ENCODE assay signal across 8 mouse cellular contexts in the genomic region with DNA sequence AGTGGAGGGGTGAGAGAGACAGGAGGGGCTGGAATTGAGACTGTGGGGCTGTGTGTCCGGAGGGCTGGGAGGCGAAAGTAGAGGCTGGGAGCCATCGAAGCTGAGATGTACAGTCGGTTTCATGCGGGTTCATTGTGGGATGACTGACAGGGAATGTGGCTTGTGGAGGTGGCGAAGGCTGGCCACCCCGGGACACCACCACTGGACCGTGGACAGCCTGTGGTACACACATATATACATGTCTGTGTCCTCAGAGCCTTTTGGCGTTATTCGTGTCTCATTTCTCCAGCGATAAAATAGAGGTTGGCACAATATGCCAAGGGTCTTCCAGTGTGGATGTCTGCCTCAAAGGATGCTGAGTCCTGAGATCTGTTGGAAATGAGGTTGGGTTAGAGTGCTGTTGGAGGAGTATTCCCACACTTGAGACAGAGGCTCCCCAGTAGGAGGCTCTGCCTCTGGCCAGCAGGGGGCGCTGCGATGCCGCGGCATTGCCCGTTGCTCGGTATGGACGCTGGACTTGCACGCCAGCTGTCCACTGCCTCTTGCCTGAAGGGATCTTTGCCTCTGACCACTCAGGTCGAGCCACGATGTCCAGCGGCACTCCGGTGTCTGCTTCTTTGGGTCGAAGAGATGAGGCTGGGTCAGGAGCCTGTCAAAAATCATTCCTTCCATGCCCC. TPM values are rescaled to one million over a fixed set of nuclear protein-coding genes. Genes with fewer than 3 reads are reported as not detected.
DNase-seq lines count a peak whose midpoint lies in the region; ATAC-seq lines count a peak whose summit lies in the region.

No protein-coding gene starts in this region.

- no peak overlapping the region for H3K27ac ChIP-seq in forebrain, embryonic 10.5 days
- H3K27ac ChIP-seq in heart, embryonic 15.5 days, result no peak overlapping the region
- H3K27ac ChIP-seq in liver, embryonic 13.5 days, result no peak overlapping the region
- H3K27ac ChIP-seq in stomach, embryonic 15.5 days, result no peak overlapping the region

- peak overlapping the region; percentile 21 for H3K4me3 ChIP-seq in forebrain, embryonic 10.5 days
- no peak overlapping the region for H3K4me3 ChIP-seq in heart, embryonic 15.5 days
- no peak overlapping the region for H3K4me3 ChIP-seq in liver, embryonic 13.5 days (replicated peaks)
- H3K4me3 ChIP-seq in stomach, embryonic 15.5 days (replicated peaks), result no peak overlapping the region

- H3K36me3 ChIP-seq in forebrain, embryonic 10.5 days (replicated peaks), result no peaks in the 10 kb centered on the region
- H3K36me3 ChIP-seq in heart, embryonic 15.5 days, result no peaks in the 10 kb centered on the region
- no peaks in the 10 kb centered on the region for H3K36me3 ChIP-seq in liver, embryonic 13.5 days
- no peaks in the 10 kb centered on the region for H3K36me3 ChIP-seq in stomach, embryonic 15.5 days

- peaks cover 22% of the 10 kb centered on the region for H3K27me3 ChIP-seq in forebrain, embryonic 10.5 days (ENCODE audit: poor library complexity, severe bottlenecking)
- H3K27me3 ChIP-seq in heart, embryonic 15.5 days, result peaks cover 14% of the 10 kb centered on the region
- H3K27me3 ChIP-seq in liver, embryonic 13.5 days, result peaks cover 28% of the 10 kb centered on the region; the same call in 1 of the 2 replicates
- H3K27me3 ChIP-seq in stomach, embryonic 15.5 days (replicated peaks), result 0 out of 2 replicates have a peak, but pooled peaks cover 5% of the 10 kb centered on the region

- 22% methylated on average over 24 of the region's 24 CpGs for WGBS in forebrain, embryonic 10.5 days
- 21% methylated on average over 24 of the region's 24 CpGs for WGBS in heart, embryonic 15.5 days
- 16% methylated on average over 24 of the region's 24 CpGs for WGBS in liver, embryonic 13.5 days (ENCODE audit: insufficient replicate concordance)
- 22% methylated on average over 24 of the region's 24 CpGs for WGBS in stomach, embryonic 15.5 days

- peak; percentile 47 for DNase-seq in CD4-positive helper T cell, adult 2 months (ENCODE audit: low read depth, low spot score)
- peak; percentile 59 for DNase-seq in c-Kit-positive CD71-negative TER-119-negative erythroid progenitor cells, embryonic 14.5 days (ENCODE audit: low read depth)
- peak; percentile 91 for DNase-seq in forebrain, embryonic 10.5 days (ENCODE audit: extremely low spot score, low spot score)
- DNase-seq in kidney, postnatal 14 days, result peak; percentile 91
- peak; percentile 45 for DNase-seq in liver, embryonic 13.5 days
- DNase-seq in neural tube, embryonic 10.5 days (ENCODE audit: extremely low spot score, low spot score), result peak; percentile 97

- peak; percentile 78 for ATAC-seq in heart, embryonic 15.5 days (replicated peaks; ENCODE audit: insufficient number of reproducible peaks, insufficient read depth, low FRiP score, low read depth)
- no peak for ATAC-seq in liver, embryonic 13.5 days (ENCODE audit: low read depth)
- peak; percentile 77; the same call in 1 of the 2 replicates for ATAC-seq in stomach, embryonic 15.5 days (ENCODE audit: insufficient read depth, low FRiP score, low read depth)

- peak overlapping the region; percentile 49 for H3K4me2 ChIP-seq in heart, embryonic 15.5 days
- no peak overlapping the region for H3K4me2 ChIP-seq in liver, embryonic 13.5 days
- H3K4me2 ChIP-seq in stomach, embryonic 15.5 days, result peak overlapping the region; percentile 41

- no peak overlapping the region for H3K9ac ChIP-seq in heart, embryonic 15.5 days
- no peak overlapping the region for H3K9ac ChIP-seq in liver, embryonic 13.5 days
- no peak overlapping the region for H3K9ac ChIP-seq in stomach, embryonic 15.5 days

- no peaks in the 10 kb centered on the region for H3K9me3 ChIP-seq in forebrain, embryonic 10.5 days
- H3K9me3 ChIP-seq in heart, embryonic 15.5 days (replicated peaks), result no peaks in the 10 kb centered on the region
- H3K9me3 ChIP-seq in liver, embryonic 13.5 days (replicated peaks), result no peaks in the 10 kb centered on the region
- no peaks in the 10 kb centered on the region for H3K9me3 ChIP-seq in stomach, embryonic 15.5 days

- H3K4me1 ChIP-seq in forebrain, embryonic 10.5 days, result peaks cover 19% of the 10 kb centered on the region
- H3K4me1 ChIP-seq in heart, embryonic 15.5 days (replicated peaks), result 0 out of 2 replicates have a peak, but pooled peaks cover 3% of the 10 kb centered on the region
- H3K4me1 ChIP-seq in liver, embryonic 13.5 days (replicated peaks), result no peaks in the 10 kb centered on the region
- 0 out of 2 replicates have a peak, but pooled peaks cover 8% of the 10 kb centered on the region for H3K4me1 ChIP-seq in stomach, embryonic 15.5 days

RNA-seq across cellular contexts. Expression of a gene that starts 19.3 kb away (rescaled TPM):
- 0.31 and 0.36 TPM in 2 replicates for polyA plus RNA-seq in forebrain, embryonic 10.5 days (2016; fragmentation: Nextera tagmentation; extraction: Ambion mirVana)
- 0.08 and 0.16 TPM in 2 replicates for polyA plus RNA-seq in heart, embryonic 15.5 days (2015; fragmentation: Nextera tagmentation; extraction: Ambion mirVana)
- 0.07 TPM in 1 of 2 replicates, not detected in the other for polyA plus RNA-seq in liver, embryonic 13.5 days (2015; fragmentation: Nextera tagmentation; extraction: Ambion mirVana)
- 0.58 and 0.83 TPM in 2 replicates for polyA plus RNA-seq in stomach, embryonic 15.5 days (2015; fragmentation: Nextera tagmentation; extraction: Ambion mirVana)

RNA-seq across cellular contexts. Expression of a gene that starts 53.9 kb away (rescaled TPM):
- 12.3 and 14.6 TPM in 2 replicates for polyA plus RNA-seq in forebrain, embryonic 10.5 days (2016; fragmentation: Nextera tagmentation; extraction: Ambion mirVana)
- 3.0 and 6.8 TPM in 2 replicates for polyA plus RNA-seq in heart, embryonic 15.5 days (2015; fragmentation: Nextera tagmentation; extraction: Ambion mirVana)
- polyA plus RNA-seq in liver, embryonic 13.5 days (2015; fragmentation: Nextera tagmentation; extraction: Ambion mirVana), result 1.8 and 2.7 TPM in 2 replicates
- polyA plus RNA-seq in stomach, embryonic 15.5 days (2015; fragmentation: Nextera tagmentation; extraction: Ambion mirVana), result 10.2 and 10.9 TPM in 2 replicates

Comparison
In these comparisons a context has a peak if more than half of its experiments do, and no peak if none do; other contexts are left out.
1. DNase-seq: peak in every context shown above with its lines; median percentile 97 in neural tube, embryonic 10.5 days; 91 in forebrain, embryonic 10.5 days; 91 in kidney, postnatal 14 days; 59 in c-Kit-positive CD71-negative TER-119-negative erythroid progenitor cells, embryonic 14.5 days; 47 in CD4-positive helper T cell, adult 2 months; 45 in liver, embryonic 13.5 days.